Mouse (Mus musculus): ENCODE measurements around the gene Atp6v1g2.
"Not testable (repeated sequence)": the region's sequence is repeated elsewhere in the genome, so short reads cannot be mapped to it uniquely, and the experiment has no call there.

Atp6v1g2 gene

DNA sequence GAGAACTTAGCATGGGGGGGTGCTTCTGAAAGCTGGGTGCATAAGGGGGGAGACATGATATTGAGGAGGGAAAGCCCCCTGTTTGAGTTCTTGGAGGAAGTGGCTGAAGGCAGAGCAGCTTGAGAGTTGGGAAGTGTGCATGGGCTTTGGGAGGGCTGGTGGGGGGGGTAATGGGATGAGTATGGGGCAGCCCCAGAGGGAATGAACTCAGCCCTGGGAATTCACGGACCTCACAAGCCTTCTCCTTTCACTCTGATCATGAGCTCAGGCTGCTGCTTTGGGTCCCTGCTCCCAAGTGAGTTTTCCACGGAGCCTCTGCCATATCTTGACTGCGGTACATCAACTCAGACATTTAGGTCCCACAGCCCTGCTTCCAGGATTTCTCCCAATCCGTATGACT, 31.0 kb upstream of the Atp6v1g2 start:
- no peak for DNase-seq (ENCODE audit: low spot score in 2 of 2)

- DNase-seq (ENCODE audit: low spot score in 2 of 2), result no peak
These were observed 28.7 kb upstream of the Atp6v1g2 start, which contains the start of gene Lta for GRCm38 (mm10) chr17:35204494-35205379. Gene Lta (minus strand): TSS chr17:35205351.

DNA sequence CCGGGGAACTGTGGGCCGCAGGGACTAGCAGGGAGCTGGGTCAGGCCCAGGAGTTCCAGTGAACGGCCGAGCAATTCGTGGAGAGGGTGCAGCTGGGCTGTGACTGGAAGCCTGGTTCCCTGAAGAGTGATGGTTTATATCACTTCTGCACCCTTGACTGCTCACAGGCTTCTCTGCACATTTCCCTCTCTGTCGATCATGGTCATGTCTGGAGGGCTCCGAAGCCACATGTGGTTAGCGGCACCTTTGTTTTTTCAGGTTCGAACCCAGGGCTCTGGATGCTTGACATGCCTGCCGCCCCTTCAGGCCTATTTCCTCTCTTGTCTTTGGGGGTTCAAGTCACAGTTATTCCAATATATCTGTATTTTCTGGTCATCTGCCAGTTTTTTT, 28.1 kb upstream of the Atp6v1g2 start:
- DNase-seq (ENCODE audit: low spot score in 2 of 2), result no peak

DNA sequence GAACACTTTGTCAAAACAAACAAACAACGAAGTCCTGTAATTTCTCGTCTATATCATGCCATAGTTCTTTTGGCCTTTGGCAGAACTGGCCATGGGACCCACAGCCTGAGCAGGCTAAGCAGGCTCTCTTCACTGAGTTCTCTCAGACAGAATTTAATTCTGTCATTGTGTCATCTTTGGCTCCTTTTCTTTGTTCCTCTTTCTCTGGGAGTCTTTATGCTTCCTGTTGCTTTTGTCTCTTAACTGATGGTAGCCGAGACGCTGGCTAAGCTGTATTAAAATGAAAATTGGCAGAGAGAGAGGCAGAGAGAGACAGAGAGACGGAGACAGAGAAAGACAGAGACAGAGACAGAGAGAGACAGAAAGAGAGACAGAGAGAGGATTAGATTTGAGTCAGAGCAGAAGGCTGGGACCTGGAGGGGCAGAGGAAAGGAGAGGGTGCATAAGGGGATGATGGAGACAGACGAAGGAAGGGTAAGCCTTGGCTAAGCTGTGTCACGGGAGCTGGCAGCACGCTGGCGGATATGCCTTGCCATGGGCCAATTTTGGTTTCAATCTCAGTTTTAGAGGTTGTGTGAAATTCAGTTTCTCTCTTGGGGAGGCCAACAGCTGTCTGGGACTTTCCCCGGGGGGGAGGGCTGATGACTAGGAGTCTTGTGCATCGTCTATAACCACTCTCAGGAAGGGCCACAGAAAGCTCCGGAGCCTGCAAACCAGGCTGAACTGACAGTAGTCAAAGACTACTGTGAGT, 23.5 kb upstream of the Atp6v1g2 start:
- no peak for DNase-seq (ENCODE audit: low spot score in 2 of 2)

DNA sequence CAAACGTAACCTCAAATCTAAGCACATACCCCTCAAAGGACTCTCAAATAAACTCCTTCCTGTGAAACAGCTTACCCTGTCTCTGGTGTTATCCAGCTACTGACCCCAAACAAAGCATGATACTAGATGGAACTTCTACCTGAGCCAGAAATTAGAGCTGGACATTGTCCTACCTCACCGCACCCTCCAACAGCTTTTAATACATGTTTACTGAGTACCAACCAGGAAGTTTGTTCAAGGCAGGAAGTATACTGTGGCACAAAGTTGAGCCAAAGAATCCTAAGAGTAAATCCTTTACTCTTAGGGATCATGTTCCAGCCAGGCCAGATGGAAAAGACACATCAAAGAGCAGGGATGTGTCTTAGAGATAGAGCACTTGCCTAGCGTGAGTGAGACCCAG, 22.9 kb upstream of the Atp6v1g2 start:
- no peak for DNase-seq (ENCODE audit: low spot score in 2 of 2)

DNA sequence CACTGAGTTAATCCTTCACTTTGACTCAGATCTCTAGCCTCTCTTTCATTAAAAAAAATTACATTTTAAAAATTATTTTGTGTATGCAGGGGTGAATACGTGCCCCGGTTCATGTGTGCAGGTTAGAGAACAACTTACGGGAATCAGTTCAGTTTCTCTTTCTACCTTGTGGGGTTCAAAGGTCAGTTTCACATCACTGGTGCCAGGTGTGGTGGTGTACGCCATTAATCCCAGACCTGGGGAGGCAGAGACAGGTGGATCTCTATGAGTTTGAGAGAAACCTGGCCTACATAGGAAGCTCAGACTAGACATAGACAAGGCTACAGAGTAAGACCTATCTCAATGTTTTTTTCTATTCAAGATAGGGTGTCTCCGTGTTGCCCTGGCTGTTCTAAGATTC, 20.4 kb upstream of the Atp6v1g2 start:
- DNase-seq (ENCODE audit: low spot score in 2 of 2), result no peak

GRCm38 (mm10) chr17:35218516-35219193, 14.8 kb upstream of the Atp6v1g2 start:
- no peak for DNase-seq (ENCODE audit: low spot score in 2 of 2)

- no peak for DNase-seq (ENCODE audit: low spot score in 2 of 2)
These were observed 13.8 kb upstream of the Atp6v1g2 start for GRCm38 (mm10) chr17:35219601-35220041.

DNA sequence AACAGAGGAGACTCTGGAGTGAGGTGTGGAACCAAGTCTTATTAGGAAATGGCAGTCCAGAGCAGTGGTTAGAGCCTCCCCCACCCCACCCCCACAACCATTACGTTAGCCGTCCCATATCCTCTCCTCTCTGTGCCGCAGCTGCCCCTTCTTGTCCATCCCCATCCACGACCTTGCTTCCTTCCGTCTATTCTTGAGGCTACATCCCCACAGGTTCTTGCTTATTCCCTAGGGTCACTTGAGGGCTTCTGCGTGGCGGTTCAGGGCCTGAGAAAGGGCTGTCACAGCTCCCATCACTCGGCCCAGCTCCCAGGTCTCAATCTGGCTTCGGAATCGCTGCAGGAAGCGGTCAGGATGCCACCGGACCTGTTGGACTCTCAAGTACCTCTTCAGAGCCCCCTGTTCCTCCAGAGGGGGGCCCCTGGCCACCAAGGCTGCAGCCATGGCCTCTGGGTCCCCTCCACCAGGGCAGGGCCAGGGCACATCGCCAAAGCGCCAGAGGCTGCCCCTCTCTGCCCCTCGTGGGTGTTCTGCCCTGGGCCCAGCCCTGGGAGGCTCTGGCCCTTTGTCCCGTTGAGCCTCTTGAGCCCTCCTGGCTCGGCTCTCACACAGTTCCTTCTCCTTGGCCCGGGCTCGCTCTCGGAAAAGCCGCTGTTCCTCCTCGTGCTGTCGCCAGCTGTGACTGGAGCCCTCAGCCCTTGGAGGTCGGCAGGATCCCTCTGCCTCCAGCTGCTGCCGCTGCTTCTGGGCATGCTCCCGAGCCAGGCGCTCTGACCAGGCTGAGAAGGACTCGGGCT, 13.1 kb upstream of the Atp6v1g2 start, which contains the start of gene Gm16181:
Gene Gm16181 (plus strand): TSS at position 679 of the 797 bp plus-strand sequence.
- no peak for DNase-seq (ENCODE audit: low spot score in 2 of 2)

- no peak for DNase-seq (ENCODE audit: low spot score in 2 of 2)
These were observed 11.2 kb upstream of the Atp6v1g2 start for GRCm38 (mm10) chr17:35222299-35222698.

- DNase-seq (ENCODE audit: low spot score in 2 of 2), result no peak
These were observed 8.8 kb upstream of the Atp6v1g2 start for GRCm38 (mm10) chr17:35224641-35225040.

DNA sequence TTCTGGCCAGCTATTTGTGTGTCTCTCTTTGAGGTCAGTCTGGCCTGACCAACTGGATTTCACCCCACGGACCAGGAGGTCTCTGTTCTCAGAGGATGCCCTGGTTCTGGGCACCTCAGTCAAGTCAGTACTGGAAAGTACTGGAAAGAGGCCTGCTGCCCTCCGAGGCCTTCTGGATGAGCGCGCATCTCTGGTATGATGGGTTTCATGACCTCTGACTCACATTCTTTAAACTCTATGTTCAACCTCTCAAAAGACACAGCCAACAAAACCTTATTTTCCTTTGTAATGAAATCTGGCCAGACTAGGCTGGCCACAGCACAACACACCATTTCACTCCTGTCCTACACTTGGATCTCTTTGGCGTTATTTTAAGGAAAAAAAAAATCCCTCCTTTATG, 8.0 kb upstream of the Atp6v1g2 start:
- DNase-seq (ENCODE audit: low spot score in 2 of 2), result no peak

DNA sequence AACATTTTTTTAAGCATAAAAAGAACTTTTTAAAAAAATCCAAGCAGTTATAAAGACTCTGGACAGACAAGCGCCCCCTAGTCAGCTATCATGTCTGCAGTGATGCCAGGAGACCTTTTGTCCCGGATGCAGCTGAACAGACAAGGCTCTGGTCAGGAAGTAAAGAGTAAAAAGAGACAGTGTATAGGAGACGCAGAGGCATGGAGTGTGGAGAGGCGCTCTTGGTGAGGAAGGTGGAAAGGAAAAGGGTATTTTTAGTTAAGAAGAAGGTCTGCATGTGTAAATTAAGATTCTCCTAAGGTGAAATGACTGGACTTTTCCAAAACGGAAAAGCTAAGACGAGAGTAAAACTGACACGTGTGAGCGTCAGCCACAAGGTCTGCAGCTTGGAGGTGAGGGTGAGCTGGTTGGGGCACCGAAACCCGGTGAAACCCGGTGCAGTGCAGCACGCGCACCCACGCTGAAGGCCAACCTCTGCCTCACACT, 6.9 kb upstream of the Atp6v1g2 start:
- no peak for DNase-seq (ENCODE audit: low spot score in 2 of 2)

GRCm38 (mm10) chr17:35231022-35231421, 2.4 kb upstream of the Atp6v1g2 start:
- DNase-seq (ENCODE audit: low spot score in 2 of 2), result no peak

DNA sequence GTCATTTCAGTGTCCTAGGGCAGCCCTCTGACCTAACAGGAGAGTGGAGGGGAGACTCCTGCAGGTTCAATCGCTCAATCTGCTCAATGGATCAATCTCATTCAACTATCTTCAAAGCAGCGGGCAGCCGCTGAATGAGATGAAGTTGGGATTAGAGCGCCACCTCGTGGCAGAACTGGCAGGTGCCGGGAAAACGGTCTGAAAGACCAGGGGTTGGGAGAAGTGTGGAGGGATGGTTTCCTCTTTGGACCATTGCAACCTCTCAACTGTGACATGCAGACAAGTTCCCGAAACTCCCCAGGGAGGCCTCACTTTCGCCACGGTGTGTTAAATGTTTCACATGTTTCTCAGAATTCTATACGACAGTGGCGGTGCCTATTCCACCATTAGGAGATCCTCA, 1.4 kb upstream of the Atp6v1g2 start:
- DNase-seq (ENCODE audit: low spot score in 2 of 2), result peak; percentile 82 to 88

DNA sequence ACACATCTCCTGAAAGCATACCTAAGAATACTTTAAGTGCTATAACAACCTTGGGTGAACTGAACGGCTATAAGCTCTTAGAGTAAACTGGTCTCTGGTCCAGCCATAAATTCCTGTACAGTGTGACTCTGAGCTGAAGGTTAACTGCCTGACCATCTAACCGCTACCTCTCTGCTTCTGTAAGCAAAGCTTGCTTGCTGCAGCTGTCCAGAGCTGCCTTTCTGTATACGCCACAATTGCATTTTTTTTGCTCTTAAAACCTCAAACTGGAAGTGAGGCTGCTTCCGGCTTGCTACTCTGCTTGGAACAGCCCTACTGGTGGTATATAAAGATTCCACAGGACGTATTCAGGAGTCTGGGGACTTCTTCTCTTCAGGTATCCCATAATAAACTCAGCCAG, 801 bp upstream of the Atp6v1g2 start:
- no peak for DNase-seq (ENCODE audit: low spot score in 2 of 2)

- DNase-seq (ENCODE audit: low spot score in 2 of 2), result not testable (repeated sequence)
These were observed 630 bp downstream of the Atp6v1g2 start for GRCm38 (mm10) chr17:35234090-35234489.

GRCm38 (mm10) chr17:35234903-35235302, 1.4 kb downstream of the Atp6v1g2 start:
- DNase-seq (ENCODE audit: low spot score in 2 of 2), result no peak

DNA sequence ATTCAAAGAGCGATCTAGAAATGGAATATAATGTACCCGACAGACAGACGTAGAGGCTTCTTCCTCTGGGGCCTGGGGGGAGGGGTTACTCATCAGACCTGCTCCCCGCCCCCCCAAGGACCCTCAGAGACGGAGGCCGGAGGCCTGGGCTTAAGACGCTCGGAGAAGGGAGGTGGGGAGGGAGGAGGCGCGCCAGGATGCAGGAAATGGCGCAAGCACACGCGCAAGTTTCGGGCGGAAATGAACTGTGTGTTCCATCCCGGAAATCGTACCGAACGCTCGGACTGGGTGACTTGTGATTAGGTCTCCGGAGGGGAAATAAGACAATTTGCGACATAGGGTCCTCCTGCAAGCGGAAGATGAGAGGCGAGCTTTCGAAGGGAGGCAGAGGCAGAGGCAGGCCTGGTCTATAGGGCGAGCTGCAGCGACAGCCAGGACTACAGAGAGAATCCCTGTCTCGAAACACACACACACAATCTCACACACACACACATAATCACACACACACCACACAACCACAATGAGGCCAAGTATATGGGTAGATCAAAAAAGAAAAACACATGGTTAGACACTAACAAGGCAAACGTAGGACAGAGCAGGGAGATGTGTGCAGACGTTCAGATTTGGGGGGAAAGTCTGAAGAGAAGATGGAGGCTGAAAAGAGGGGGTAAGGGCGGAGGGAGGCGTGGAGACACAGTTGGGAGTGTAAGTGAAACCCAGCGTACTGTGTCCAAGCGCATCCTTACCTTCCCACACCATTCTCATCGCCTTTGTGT, 2.3 kb downstream of the Atp6v1g2 start, which contains the start of gene Nfkbil1:
Gene Nfkbil1 (minus strand): TSS at position 179 of the 776 bp plus-strand sequence.
- peak; percentile 57 to 85 for DNase-seq (ENCODE audit: low spot score in 2 of 2)

DNA sequence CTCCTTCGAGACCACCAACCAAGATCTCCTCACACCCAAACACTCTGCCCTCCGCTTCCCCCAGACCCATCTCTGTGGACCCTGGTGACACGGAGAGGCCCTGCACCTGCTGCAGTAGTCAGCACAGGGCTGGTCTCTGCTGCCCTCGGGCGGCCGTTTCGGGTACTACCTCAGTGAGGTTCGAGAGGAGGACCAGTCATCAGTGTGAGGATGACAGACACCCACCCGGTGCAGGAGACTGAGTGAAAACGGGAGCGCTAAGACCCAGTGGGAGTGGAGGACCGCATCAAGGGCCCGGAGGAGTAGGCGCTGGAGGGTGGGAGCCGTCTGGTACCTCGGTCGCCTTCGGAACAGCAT, 2.9 kb downstream of the Atp6v1g2 start:
- DNase-seq (ENCODE audit: low spot score in 2 of 2), result peak; percentile 100

Data from cerebellum, postnatal 4 days (tissue).